Mouse (Mus musculus) adrenal gland, adult 2 months (tissue): ENCODE measurements around the gene Gm27021. TPM values are rescaled to one million over a fixed set of nuclear protein-coding genes. Genes with fewer than 3 reads are reported as not detected.
A peak's percentile ranks its signal among the peaks of the same experiment; 100 is the strongest.
"Not testable (repeated sequence)": the region's sequence is repeated elsewhere in the genome, so short reads cannot be mapped to it uniquely, and the experiment has no call there.

Source experiments
- DNase-seq: peaks from one replicate; pipeline ENCODE4 v3.0.0; 2021
- polyA plus RNA-seq: library from polyadenylated mRNA; depleted of rRNA; stranded (reverse); fragments of >200 nt; gene quantifications from 2 replicates; pipeline ENCODE4 v1.2.3, GENCODE M21; 2012
- total RNA-seq, 2 experiments: library from RNA; stranded (reverse); gene quantifications; 2 replicates each; pipeline ENCODE4 v1.2.3; 2021

Gene Gm27021
- total and polyA plus RNA-seq, 3 experiments: 3.4 TPM; not detected in 2

DNA sequence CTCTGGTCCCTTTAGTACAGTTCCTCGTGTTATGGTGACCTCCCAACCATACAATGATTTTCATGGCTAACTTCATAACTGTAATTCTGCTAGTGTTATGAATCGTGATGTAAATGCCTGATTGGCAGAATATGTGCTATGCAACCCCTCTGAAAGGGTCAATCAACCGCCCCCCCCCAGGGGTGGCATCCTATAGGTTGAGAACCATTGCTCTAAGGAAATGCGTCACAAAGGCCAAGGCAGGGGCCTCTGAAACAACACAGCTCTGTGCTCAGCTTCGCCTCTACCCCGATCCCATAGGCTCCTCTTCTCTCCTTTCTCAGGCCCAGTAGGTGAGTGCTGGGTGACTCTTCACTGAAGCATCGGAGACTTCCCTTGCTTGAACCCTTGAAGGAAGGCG, 17.7 kb upstream of the Gm27021 start:
- no peak for DNase-seq

DNA sequence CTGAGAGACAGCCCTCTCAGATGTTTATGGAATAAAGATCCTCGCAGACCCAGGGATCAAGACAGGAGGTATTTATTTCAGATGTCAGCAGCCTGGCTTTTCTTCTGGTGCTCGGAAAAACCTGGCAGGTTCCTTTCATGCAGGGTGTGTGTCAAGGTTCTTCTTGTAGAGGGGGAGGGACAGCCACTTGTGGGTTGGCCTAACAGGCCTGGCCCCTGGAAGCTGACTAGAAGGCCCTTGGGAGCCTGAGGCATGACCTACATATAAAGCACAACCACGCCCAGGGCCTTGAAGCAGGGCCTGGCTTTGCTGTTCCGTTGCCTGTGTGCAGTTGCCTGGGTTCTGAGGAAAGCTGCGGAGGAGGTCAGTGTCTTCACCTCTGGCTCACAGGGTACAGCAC, 17.2 kb upstream of the Gm27021 start:
- DNase-seq: peak; percentile 91

DNA sequence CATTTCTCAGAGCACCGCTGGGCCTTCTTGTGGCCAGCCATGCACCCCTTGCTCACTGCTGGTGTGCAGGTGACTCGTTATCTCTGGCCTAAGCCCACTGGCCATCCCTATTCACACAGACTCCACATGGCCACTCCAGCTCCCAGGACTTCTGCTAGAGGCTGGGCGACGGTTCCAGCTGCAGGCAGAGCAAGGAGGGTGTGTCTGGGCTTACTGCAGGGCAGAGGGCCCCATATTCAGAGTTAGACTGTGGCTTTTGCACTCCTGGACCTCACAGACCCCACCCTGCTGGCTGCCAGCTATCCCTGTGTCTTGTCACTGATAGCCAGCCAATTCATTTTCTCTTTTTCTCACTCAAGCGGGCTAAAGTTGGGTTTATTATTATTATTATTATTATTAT, 16.2 kb upstream of the Gm27021 start:
- DNase-seq: no peak

- DNase-seq: peak; percentile 86
Measured at GRCm38 (mm10) chr8:120683602-120684001, 15.7 kb upstream of the Gm27021 start.

GRCm38 (mm10) chr8:120681113-120681512, 13.2 kb upstream of the Gm27021 start:
- DNase-seq: no peak

DNA sequence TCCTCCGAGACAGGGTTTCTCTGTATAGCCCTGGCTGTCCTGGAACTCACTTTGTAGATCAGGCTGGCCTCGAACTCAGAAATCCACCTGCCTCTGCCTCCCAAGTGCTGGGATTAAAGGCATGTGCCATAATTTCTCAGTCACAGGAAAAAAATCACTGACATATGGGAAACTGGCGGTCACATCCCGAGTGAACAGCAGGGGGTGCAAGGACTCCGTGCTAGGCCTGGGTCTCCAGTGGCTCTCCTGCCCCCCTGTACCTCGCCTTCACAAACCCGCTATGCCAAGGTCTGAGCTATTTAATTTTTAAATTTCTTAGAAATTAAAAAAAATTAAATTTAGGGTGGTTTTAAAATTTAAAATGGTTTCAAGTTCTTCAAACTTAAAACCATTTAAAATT, 12.5 kb upstream of the Gm27021 start:
- not testable (repeated sequence) for DNase-seq

DNA sequence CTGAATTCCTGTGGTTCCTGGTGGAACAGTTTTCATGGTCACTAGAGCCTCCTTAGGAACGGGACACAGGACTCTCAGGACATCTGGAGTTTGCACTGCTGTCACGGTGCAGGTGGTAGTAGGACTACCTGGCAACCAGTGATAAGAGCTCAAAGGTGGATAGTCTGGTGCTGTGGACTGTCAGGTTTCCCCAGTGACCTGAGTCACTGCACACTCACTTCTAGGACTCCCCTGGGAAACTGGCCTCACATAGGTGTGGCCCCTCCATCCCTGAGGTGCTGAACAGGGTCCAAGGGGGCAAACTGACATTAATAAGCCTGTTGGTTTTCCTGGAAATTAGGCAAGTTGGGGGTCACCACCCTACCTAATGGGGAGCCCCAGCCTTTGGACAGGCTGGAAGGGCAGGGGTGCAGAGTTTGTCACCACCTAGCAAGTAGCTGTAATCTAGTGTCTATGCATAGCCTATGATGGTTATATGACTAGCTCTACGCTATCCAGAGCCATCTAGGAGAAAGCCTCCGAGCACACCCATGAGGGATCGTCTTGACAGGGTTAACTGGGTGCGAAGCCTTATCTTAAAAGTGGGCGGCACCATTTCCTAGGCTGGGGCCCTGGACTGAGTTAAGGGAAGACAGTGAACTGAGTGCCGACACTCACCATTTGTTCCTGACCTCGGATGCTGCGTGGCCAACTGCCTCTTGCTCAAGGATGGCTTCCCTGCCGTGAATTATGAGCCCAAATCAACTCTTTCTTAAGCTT, 11.9 kb upstream of the Gm27021 start:
- no peak for DNase-seq

DNA sequence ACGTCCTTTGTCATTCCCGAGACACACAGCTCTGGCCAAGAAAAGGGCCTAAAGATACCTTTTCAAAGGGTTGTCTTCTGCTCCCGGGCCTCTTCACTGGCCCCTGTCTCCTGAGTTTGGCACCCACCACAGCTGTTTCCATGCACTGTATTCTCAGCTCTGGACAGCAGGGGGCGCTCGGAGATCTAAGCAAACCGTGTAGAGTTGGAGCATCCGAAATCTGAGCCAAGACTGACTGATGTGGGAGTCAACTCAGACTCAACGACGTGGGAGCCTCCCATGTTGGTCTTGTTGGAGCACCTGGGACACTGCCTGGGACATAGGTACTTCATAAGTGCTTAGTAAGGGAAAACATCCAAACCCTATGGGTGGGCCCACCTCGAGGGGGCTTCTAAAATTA, 10.6 kb upstream of the Gm27021 start:
- peak; percentile 79 for DNase-seq

DNA sequence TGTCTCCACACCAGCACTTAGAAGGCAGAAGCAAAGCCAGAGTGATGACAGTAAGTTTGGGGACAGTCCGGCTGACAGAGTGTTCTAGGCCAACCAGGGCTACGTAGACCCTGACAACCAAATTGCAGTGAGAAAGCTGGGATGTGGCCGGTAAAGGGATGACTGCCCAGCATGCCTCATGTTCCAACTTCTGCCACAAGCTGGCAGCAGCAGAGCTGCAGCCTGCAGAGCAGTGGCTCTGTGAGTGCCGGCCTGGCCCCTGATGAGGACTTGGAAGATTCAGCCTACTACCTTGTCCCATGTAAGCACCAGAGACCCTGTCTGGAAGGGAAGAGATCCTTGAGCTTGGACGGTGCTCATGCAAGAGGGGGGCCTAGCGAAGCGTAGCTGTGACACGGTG, 7.8 kb upstream of the Gm27021 start:
- no peak for DNase-seq

GRCm38 (mm10) chr8:120673298-120673697, 5.4 kb upstream of the Gm27021 start:
- DNase-seq: no peak

GRCm38 (mm10) chr8:120672626-120673229, 4.8 kb upstream of the Gm27021 start:
- DNase-seq: no peak

GRCm38 (mm10) chr8:120671775-120672174, 3.9 kb upstream of the Gm27021 start:
- DNase-seq: no peak

- DNase-seq: no peak
Measured at GRCm38 (mm10) chr8:120668374-120668905, 561 bp upstream of the Gm27021 start, which contains the start of gene Emc8. Gene Emc8, minus strand, starts transcription at chr8:120668573.

DNA sequence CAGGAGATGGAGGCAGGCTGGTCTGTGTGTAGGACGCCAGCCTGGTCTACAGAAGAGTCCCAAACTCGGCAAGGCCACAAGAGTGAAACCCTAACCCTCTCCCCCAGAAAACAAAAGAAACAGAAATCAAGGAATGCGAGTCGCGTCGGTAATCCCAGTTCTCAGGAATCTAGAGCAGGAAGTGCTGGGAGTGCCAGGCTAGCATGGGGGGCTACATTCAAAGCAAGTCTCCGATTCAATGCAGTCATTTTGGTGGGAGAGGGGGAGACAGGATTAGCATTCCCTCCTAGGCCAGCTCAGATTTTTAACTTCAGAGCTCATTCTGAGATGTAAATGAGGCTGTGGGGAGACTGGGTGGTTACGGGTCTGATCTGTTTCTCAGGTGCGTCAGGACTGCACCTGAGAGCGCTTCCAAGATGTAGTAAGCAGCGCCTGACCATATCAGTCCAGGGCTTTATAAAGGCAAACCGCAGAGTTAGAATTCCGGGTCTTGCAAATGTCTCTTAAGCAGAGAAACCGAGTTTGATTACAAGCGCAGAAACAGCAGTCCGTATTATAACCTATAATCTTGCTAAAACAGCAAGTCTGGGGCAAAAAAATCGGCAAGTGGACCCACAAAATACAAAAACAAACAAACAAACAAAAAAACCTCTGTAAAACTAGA, 940 bp downstream of the Gm27021 start:
- DNase-seq: no peak

- DNase-seq: no peak
Measured at GRCm38 (mm10) chr8:120665726-120666455, 2.0 kb downstream of the Gm27021 start.

- DNase-seq: no peak
Measured at GRCm38 (mm10) chr8:120664566-120664965, 3.3 kb downstream of the Gm27021 start.

- DNase-seq: no peak
Measured at GRCm38 (mm10) chr8:120657415-120657814, 10.5 kb downstream of the Gm27021 start.

- no peak for DNase-seq
Measured at GRCm38 (mm10) chr8:120656322-120657052, 11.4 kb downstream of the Gm27021 start.

DNA sequence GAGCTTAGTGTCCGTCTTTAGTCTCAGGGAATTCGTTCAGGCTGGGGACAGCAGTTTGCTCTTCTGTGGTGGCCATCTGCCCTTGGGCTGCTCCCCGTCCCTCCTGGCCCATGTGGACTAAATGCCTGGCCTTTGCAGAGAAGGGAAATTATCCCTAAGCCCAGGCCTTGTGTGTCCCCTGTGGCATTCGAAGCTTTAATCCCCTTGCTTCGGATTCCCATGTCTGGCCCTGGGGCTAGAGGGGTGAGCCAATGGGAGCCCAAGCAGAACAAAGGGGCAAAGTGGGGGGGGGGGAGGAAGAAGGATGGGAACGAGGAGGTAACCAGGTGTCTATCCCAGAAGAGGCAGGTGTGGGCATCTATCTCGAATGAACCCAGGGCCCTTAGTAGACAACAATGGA, 20.3 kb downstream of the Gm27021 start, which contains the start of gene 1190005I06Rik:
Gene 1190005I06Rik, minus strand, starts transcription at position 101 of the 400 bp plus-strand sequence.
- DNase-seq: no peak

GRCm38 (mm10) chr8:120644663-120645062, 23.2 kb downstream of the Gm27021 start:
- peak; percentile 90 for DNase-seq

GRCm38 (mm10) chr8:120642031-120642662, 25.7 kb downstream of the Gm27021 start:
- no peak for DNase-seq
